Mouse (Mus musculus): ENCODE results near the gene Vwa5b1.

GRCm38 (mm10) chr4:138517153-138517789 is 118.4 kb downstream of the Vwa5b1 start:
- TF ChIP-seq EP300 (IDR thresholded peaks at IDR 0.05; ENCODE audit: low read depth in 1 of 2, low read length in 2 of 2): no peak
- TF ChIP-seq MAX (IDR thresholded peaks at IDR 0.05; ENCODE audit: low read length): no peak
- TF ChIP-seq ZMIZ1 (IDR thresholded peaks at IDR 0.05; ENCODE audit: low read depth, low read length): no peak
- TF ChIP-seq CTCF (IDR thresholded peaks at IDR 0.05 in 2 of 3, conservative IDR thresholded peaks at IDR 0.05 in 1 of 3; ENCODE audit: control insufficient read depth in 1 of 3, insufficient read depth in 1 of 3, low read depth in 2 of 3, low read length in 3 of 3, poor library complexity in 1 of 3, severe bottlenecking in 1 of 3): no peak
- TF ChIP-seq BHLHE40 (IDR thresholded peaks at IDR 0.05; ENCODE audit: borderline replicate concordance, low read depth, low read length): no peak
- TF ChIP-seq POLR2A (IDR thresholded peaks at IDR 0.05; ENCODE audit: control insufficient read depth in 1 of 2, insufficient read depth in 1 of 2, low read depth in 1 of 2, low read length in 2 of 2, poor library complexity in 1 of 2): no peak
- TF ChIP-seq ZNF384 (IDR thresholded peaks at IDR 0.05; ENCODE audit: low read depth, low read length): no peak
- no peak for TF ChIP-seq NELFE (IDR thresholded peaks at IDR 0.05; ENCODE audit: low read depth, low read length)
- TF ChIP-seq UBTF (IDR thresholded peaks at IDR 0.05; ENCODE audit: borderline replicate concordance, insufficient read depth, low read depth, low read length): no peak

All from MEL (cell line).